Mouse (Mus musculus): ENCODE measurements around the gene Gm10487. TPM values are rescaled to one million over a fixed set of nuclear protein-coding genes. Genes with fewer than 3 reads are reported as not detected.
"Not testable (repeated sequence)": the region's sequence is repeated elsewhere in the genome, so short reads cannot be mapped to it uniquely, and the experiment has no call there.

The Gm10487 gene
- not detected in 2 replicates for polyA plus RNA-seq (2015; fragmentation: Nextera tagmentation; extraction: Ambion mirVana)

DNA sequence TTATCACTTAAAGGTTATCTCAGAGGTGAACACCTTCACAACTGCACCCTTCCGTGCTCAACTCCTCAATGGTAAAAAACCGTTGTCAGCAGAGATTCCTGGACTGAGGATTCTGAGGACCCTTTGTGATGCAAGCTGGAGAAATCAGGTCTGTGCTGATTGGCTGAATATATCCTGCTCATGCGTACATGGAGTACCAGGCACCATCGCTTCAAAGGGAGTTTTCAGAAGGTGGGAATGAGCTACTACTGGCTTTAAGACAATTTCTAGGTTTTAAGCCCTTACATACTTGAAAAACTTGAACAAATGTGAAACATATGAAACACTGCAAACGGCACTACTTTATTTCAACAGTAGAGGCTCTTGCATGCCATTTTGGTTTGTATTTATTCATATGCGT is at the start of gene Gm10487:
TSS of gene Gm10487 (minus strand) at position 101 of the 400 bp plus-strand sequence.
- H3K27me3 ChIP-seq (ENCODE audit: insufficient read depth, low read length); H3K4me3 ChIP-seq (ENCODE audit: low read depth, low read length); DNase-seq; H3K36me3 ChIP-seq (replicated peaks; ENCODE audit: insufficient read depth, low read length); H3K4me2 ChIP-seq (ENCODE audit: low read depth, low read length); ATAC-seq; H3K9me3 ChIP-seq (ENCODE audit: low read length); H3K27ac ChIP-seq (ENCODE audit: low read depth); H3K4me1 ChIP-seq (ENCODE audit: insufficient read depth); H3K9ac ChIP-seq (replicated peaks): not testable (repeated sequence)
- no CpG with 5 or more reads among the region's 6 CpGs for WGBS (ENCODE audit: insufficient replicate concordance)
